Mouse (Mus musculus): Measurements from ENCODE around the gene Hist1h2bc.
"Not testable (repeated sequence)": the region's sequence is repeated elsewhere in the genome, so short reads cannot be mapped to it uniquely, and the experiment has no call there.

The Hist1h2bc gene

DNA sequence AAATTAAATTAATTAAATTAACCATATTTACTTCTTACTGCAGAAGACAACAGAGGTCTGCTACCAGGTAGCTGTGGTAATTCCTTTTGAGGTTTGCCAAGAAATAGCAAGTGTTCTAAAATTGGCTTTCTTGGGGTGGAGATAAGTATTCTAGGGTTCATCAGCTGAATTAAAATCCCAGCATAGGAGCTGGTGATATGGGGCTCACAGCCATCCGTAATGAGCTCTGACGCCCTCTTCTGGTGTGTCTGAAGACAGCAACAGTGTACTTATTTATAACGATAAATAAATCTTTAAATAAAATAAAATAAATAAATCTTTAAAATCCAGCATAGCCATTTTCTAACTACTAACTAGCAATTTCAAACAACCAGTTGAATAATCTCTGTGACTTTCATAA is 15.8 kb downstream of the Hist1h2bc start:
- DNase-seq (ENCODE audit: low read depth, low spot score), result no peak

DNA sequence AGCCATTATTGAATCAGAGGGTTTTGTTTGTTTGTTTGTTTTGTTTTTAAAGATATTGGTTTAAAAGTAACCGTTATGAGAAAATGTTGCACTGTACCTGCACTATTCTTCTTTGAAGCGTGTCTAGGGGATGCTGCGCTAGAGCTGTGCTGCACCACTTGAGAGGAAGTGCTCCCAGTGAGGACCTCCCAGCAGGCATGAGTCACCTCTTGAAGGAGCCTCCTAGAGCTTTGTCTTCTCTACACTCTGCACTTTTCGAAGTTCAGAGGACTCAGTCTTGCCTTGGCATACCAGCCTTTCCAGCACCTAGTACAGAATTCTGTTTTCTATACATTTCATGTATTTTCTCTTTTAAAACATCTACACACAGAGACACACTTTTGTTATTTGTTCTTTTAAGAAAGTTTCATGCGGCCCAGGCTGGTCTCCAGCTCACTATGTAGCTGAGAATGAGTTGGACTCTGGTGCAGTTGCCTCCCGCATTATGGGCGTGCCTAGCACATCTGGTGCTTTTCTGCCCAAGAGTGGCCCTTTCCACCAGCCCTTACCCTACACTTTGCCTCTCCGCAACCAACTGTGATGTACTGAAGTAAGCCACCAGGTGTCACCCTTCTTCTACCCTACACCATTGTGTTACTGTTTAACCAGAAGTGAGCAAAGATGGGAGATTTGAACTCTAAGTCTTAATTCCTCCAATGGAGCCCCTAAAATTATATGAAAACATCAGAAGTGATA is 17.0 kb downstream of the Hist1h2bc start:
- peak; percentile 89 for DNase-seq (ENCODE audit: low read depth, low spot score)

DNA sequence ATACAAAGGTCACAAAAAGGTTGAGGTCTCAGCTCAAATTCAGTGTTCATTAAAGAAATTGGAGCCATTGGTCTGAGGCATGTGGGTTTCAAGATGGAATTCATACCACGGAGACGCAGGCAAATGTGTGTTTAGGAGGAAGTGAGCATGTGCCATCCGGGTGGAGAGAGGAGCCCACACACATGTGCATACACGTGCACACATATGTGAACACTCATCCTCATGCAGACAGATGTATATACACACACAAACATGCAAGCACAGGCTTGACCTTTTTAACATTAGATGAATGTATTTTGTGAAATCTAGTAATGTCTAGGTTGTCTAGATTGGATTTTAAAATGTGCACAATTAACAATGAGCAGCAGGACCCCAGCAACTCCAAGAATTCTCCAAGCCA is 18.2 kb downstream of the Hist1h2bc start:
- DNase-seq (ENCODE audit: low read depth, low spot score), result no peak

DNA sequence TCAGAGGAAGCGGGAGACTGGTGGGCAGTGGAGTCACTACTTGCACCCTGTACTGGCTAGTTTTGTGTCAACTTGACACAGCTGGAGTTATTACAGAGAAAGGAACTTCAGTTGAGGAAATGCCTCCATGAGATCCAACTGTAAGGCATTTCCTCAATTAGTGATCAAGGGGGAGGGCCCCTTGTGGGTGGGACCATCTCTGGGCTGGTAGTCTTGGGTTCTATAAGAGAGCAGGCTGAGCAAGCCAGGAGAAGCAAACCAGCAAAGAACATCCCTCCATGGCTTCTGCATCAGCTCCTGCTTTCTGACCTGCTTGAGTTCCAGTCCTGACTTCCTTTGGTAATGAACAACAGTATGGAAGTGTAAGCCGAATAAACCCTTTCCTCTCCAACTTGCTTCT is 18.8 kb downstream of the Hist1h2bc start:
- not testable (repeated sequence) for DNase-seq (ENCODE audit: low read depth, low spot score)

DNA sequence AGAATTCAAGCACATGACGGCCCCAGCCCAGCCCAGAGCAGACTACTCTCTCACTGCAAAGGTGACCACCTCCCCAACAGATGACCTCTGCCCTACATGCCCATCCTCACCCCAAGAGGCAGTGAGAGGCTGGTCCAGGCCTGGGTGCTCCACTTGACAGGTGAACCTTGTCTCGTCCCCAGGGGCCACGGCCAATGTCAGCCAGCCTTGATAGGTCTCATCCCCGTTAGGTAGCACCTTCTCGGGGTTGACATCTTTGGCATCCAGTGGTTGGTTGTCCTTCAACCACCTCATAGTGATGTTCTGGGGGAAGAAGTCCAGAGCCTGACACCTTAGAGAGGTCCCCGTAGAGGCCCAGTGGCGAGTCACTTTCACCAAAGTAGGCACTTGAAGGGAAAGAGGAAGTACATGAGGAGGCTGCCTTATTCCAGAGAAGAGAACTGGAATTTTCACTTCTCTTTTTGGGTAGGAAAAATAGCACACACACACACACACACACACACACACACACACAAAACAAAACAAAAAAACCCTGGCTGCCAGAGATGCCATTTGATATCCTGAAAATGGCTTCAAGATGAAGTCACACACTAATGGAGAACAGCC is 21.9 kb downstream of the Hist1h2bc start:
- no peak for DNase-seq (ENCODE audit: low read depth, low spot score)

DNA sequence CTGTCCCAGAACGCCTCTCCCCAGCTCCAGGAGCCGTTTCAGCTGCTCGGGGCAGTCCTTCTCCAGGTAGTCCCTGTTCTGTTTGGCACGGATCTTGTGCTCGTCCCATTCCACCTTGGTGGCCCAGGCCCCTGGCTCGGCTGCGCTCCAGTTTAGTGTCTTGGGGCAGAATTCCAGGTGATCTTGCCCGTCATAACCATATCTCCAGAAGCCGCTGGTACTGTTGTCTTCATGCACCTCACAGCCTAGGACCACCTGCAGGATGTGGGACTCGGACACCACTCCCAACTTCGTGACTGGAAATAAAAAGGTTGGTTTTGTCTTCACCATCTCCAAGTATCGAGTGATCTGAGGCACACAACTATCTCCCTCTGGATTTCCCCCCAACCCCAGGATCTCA is 22.8 kb downstream of the Hist1h2bc start:
- no peak for DNase-seq (ENCODE audit: low read depth, low spot score)

DNA sequence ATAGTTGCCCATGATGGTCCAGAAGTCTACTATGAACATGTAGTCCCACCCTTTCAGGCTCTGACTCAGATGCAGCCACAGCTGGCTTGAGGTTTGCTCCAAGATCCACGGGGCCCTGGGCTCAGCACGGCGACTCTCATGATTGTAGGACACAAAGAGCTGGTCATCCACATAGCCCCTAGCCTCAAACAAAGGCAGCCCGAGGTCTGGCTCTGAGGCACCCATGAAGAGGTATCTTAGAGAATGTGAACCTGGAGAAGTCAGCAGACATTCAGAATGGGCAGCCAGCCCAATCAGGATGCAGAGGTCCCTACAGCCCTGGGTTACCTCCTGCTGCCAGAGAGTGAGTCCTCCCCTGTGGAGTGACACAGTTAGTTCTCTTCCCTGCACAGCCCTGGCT is 24.0 kb downstream of the Hist1h2bc start:
- DNase-seq (ENCODE audit: low read depth, low spot score), result no peak

DNA sequence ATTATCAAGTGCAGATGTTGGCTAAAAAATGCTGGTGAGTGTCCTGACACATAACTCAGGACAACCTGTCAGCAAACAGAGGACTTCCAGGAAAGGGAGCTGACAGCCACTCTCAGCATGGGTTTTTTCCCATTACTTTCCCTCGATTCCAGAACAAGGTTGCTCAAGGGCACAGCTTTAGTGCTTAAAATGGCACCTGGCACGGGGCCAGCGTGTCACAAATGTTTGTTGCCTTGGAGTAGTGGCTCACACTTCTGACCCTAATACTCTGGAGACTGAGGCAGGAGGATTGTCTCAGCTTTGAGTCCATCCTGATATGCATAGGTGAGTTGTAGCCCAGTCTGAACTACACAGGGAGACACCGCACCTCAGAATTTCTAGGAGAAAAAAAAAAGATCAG is 24.7 kb downstream of the Hist1h2bc start:
- DNase-seq (ENCODE audit: low read depth, low spot score), result no peak

DNA sequence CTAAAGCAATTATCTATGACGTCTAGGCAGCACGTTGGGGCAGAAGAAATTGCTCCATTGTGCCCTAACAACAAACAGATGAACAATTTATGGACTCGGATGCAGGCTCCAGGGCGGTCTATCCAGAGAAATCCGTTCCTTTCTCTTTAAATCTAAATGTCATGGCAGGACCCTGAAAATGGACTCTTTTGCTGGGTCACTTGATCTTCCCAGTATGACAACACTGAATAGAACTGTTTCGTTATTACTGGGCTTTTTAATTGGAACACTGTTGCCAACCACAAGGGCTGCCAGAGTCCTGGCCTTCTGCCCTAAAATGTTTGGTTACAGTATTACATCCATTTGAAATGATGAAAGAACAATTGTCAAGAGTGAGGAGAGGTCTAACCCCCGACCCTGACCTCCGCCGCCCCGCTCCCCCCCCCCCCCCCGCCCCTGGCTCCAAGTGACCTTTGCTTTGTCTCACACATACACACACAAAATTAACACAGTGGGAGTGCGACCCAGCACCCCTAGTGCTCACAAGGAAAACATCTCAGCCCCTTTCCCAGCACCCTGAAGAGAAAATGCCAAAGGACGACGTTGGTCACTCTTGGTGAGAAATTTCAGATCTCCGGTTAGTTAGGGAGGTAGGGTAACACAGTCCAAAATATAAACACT is 25.8 kb downstream of the Hist1h2bc start:
- DNase-seq (ENCODE audit: low read depth, low spot score), result no peak

DNA sequence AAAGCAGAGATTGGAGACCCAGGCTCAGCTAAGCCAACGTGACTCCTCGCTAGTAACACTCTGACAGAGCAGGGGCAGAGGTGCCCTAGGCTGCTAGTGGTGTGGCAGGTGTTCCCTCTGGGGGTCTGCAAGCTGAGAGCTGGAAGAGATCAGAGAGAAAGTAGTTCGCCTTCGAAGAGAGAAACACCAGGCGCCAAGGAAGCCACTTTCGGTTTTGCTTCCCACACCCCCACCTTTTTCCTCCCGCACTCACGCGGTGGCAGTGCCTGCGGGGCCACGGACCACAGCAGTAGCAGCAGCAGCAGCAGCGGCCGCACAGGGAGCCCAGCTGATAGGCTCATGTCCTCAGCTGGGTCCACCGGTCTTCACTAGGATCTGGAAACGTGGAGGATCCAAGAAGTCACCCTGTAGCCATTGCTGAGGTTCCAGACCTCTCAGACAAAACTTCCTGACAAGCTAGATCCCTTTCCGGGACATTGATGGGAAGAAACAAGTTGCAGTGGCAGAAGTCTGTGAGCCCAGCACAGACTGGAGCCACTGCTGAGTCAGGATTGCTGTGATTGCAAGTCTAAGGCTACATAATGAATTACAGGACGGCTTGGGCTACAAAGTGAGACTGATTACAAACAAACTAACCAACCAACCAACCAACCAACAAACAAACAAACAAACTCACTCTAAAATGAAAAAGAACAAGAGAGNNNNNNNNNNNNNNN is 26.5 kb downstream of the Hist1h2bc start, which contains the start of gene Hfe:
Gene Hfe, minus strand, starts transcription at position 481 of the 716 bp plus-strand sequence.
- peak; percentile 82 for DNase-seq (ENCODE audit: low read depth, low spot score)

DNA sequence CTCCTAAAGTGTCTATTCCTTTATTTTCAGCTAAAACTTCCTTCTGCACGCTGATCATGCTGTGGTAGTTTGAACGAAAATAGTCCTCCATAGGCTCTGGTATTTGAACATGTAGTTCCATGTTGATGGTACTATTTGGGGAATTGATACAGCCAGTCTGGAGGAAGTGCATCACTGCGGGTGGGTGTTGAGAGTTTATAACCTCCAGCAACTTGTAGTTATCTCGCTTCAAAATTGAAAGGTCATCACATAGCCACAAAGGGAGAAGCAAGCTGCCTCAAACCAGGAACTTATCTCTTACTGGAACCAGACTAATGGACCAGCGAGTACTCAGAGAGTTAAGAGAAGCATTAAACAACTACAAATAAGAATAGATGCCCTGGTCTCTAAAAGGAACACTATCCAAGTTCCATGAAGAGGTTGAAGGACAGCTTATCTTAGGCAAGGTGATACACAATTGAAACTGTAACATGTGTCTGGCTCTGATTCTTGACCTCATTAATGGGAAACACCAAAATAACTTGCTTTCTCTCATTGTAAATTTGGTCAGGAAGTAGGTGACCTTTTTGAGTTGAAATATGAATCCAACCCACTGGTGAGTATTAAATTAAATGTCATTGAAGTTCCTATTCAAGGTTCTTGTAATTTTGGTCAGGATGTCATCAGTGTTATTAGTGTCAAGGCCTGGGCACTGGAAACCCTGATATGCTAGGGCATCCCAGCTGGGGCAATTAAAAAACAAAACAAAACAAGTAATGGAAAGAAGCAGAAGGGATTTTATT is 32.5 kb downstream of the Hist1h2bc start:
- no peak for DNase-seq (ENCODE audit: low read depth, low spot score)

DNA sequence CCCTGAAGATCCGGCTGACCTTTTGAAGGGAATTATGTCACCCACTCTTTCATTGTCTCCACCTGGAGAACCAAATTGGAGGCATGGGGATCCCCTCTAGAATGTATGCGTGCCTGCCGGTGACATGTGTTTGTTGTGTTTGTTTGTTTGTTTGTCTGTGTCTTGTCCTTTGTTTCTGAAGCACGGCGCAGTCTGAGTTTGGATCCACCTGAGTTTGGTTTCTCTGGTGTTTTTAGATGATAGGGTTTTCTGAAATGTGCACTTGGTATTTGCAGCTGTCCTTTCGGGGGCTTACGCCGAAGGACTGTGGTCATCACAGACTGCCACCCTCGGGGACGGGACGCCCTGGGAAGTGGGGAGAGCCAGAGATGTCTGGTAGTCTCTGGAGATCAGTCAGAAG is 33.2 kb downstream of the Hist1h2bc start:
- no peak for DNase-seq (ENCODE audit: low read depth, low spot score)

DNA sequence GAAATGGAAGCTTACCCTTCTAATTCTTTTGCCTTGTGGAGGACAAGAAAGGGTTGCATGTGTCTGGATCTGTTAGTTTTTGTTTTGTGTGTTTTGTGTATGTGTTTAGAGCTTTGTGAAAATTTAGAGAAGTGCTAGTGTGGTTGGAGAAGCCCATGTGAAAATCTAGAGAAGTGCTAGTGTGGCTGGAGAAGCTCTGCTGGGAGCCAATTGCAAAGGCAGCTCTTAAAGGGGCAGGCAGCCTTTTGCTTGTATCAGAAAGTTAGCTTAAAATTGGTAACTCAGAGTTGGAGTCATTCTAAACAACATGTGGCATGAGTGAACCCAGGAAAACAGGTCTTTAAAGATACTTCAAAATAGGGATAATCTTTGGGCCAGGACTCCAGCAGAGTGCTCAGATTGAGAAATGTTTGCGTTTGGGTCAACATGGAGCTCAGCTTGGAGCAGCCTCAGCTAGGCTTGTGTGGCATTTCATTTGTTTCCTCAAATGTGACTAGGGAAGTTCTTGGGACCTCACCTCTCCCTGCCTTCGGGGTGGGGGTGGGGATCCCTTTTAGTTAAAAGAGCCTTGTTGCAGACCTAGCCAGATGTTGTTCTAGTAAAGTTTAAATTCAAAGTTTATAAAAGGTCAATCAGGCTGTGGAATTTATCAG is 33.7 kb downstream of the Hist1h2bc start:
- DNase-seq (ENCODE audit: low read depth, low spot score), result not testable (repeated sequence)

DNA sequence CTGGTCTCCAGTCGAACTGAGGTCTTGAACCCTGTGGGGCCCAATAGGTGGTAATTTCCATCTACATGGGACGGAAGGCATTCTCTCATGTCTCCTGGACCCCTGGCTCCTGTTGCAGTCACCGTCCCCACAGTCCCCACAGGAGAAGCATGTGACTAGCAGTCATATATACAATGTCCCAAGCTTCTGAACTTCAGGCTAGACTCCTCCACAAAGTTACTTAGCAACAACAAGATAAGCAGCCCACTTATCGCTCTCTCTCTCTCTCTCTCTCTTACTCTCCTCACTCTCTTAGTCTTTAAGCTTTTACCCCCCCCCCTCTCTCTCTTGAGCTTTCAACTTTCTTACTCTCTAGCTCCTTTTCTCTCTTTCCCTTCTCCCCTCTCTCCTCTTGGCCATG is 40.2 kb downstream of the Hist1h2bc start:
- DNase-seq (ENCODE audit: low read depth, low spot score), result no peak

DNA sequence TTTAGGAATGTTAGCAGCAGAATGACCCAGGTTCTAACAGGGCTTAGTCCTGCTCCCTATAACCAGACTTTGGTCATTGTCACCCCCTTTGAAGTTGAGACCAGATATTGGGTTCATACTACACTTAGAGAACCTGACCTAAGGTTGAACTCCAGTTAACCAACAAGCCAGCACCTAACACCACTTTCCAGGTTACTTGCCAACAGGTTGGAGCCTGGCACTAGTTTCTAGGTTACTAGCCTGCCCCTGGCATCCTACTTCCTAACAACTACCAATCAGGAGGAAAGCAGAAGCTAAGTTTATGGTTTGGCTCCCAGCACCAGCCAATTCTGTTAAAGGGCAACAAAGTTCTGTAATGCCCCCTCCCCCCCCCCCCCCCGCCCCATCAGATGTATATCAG is 41.2 kb downstream of the Hist1h2bc start:
- no peak for DNase-seq (ENCODE audit: low read depth, low spot score)

DNA sequence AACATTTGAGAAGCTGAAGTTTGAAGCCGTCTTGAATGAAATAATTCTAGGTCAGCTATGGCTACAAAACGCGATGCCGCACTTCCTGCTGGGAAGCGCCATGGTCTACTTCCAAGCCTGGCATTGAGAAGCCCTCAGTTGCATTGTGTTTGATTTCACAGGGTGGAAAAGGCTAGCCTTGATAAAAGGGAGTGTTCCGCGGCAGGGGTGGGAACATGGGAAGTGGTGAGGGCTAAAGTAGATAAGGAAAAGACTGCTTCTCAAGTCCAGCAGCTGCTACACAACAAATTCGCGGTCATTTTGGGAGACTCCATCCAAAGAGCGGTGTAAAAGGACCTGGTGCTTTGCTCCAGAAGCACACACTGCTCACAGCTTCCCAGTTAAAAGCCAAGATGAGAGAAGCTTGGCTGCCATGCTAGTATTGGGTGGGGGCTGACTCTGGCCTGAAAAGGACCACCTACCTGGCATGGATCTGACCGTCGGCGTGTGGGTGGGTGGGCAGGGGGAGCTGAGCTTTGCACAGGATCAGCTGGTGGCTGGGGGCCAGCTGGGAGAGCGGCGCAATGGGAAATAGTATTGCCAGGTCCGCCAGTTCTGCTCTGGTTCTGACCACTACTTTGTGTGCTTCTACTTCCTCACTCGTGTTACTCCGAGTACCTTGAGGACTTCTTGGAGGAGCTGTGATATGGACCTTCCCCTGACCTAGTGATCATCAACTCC is 44.6 kb downstream of the Hist1h2bc start:
- DNase-seq (ENCODE audit: low read depth, low spot score), result no peak

DNA sequence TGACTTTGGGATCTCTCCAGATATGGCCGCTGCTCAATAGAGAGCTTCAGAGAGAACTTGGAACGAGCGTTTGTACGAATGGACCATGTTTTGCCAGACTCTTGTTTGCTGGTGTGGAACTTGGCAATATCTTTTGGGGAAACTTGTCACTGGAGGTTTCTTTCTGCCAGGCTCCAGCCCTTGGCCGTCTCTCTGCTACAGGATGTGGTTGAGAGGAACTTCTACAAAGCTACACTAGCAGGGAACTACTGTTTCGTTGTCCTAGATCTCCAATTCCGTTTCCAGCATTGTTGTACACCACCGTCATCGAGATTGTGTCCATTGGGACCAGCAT is 45.2 kb downstream of the Hist1h2bc start:
- DNase-seq (ENCODE audit: low read depth, low spot score), result no peak

DNA sequence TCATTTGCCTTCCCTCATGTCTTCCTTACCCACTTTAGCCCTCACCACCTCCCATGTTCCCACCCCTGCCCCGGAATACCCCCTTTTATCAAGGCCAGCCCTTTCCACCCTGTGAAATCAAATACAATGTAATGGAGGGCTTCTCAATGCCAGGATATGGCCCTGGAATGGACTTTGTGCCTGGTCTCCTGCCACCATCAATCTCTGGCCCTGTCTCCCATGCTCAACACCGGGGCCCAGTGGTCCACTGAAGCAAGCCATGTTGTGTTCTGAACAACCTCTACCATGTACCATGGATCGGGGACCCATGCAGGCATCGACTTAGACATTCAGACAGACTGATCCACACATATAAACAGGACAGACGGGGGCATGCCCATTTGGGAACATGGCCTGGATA is 45.7 kb downstream of the Hist1h2bc start:
- no peak for DNase-seq (ENCODE audit: low read depth, low spot score)

DNA sequence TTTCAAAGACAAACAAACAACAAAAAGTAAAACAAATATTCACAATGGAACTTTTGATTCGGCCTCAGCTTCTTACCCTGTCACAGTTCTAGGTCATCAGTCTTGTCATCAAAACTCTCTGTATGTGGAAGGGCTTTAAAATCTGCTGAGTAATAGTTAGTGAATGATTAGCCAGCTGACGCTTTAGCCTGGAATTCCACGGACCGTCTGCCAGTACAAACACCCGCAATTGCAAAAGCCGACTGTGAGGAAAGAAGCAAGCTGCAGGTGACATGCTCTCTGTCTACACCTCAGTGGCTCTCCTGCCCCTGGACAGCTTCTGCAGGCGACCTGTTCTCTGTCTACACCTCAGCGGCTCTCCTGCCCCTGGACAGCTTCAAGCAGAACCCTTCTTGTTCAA is 46.5 kb downstream of the Hist1h2bc start:
- no peak for DNase-seq (ENCODE audit: low read depth, low spot score)

DNA sequence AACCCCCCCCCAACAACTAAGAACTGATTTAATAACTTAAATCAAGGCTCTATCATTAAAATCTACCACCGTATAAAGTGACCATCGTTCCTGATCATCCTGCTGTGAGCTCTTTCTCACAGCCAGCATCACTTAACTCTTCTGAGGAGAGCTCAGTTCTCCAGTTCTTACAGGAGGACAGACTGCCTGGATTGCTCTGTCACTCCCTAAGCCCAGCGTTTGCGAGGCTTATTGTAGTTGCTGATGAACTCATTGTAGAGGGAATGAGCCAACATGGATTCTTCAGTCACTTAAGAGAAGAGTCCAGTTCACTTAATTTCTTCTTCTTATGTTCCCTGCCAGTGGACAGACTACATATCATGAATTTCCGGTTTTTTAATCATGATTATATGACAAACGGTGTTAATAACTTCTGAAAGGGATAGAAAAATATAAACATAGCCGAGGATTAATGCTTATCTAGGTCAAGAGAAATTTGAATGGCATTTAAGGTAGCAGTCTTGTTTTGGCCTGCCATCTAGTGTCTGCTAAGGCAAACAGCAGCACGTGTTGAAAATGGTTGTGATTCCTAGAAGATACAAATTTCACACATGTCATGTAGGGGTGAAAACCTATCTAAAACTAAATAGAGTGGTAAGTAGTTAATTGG is 48.3 kb downstream of the Hist1h2bc start:
- DNase-seq (ENCODE audit: low read depth, low spot score), result peak; percentile 77
